Mouse (Mus musculus) kidney, adult 2 months (tissue): ENCODE results near the gene Gabarapl1.

Source experiments
- CTCF ChIP-seq: fragments of 200-500 bp; conservative IDR thresholded peaks from 2 replicates; pipeline ENCODE4 v1.5.1; 2011; ENCODE audit warnings: low read depth, mild to moderate bottlenecking, control low read depth, low read length, moderate library complexity, mixed read lengths; ENCODE audit not compliant: insufficient read depth, insufficient read length
- POLR2A ChIP-seq: fragments of 200-500 bp; IDR thresholded peaks from one replicate; pipeline ENCODE4 v1.6.1; 2011; ENCODE audit warnings: low read depth, low read length, control low read depth

DNA sequence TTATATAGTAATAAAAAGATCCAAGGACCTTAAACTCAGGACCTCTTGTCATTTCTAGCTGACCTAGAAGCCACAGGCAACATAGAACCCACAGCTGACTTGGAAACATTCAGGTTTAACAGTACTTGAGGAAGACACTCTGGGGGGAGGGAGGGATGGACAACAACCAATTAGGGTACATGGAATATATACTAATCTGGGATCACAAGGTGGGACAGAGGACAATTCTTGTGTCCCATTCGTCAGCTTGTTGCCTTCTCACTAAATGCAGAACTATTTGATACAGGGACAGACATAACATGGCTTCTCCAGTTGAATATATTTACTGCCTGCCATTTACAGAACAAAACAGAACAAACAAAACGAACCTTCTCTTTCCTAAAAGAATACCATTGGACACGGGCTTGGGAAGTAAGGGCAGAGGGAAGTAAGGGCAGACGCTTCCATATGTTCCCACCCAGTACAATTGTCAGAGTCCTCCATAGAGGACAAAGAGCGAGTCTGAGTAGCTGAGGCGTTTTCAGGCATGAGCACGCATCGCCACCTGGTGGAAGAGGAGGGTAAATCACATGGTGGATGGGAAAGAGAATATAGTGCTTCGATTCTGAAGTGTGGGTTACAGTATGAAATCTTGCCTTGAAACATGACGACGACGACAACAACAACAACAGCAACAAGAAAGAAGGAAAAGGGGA lies 26.1 kb downstream of the Gabarapl1 start:
- TF ChIP-seq POLR2A (no peak), CTCF (peak; percentile 99)
